Comparison of ENCODE assay signal across 23 mouse cellular contexts in the genomic region with DNA sequence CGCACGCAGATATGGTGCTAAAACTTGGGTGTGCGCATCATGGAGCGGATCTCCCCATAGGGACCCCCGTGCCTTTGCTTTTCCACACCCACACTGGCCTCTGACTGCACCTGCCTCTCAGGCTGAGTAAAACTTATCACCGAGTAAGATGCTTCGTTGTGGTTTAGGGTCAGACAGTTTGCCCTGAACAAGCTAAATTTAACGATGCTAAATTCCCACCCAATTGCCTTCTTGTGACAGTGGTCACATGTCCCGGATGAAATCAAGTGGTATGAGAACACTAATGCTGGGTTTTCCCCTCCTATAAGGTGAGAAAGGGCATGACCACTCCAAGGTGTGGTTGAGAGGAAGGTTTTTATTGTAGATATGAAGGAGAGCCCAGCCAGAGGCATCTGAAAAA. TPM values are rescaled to one million over a fixed set of nuclear protein-coding genes. Genes with fewer than 3 reads are reported as not detected.
DNase-seq lines count a peak whose midpoint lies in the region; ATAC-seq and TF ChIP-seq lines count a peak whose summit lies in the region.
"Had no signal": no experiment of that assay in that cellular context is flagged by ENCODE, and none has a peak within 500 bp of the region (broad histone marks: within the 10 kb centered on the region; RNA-seq: fewer than 3 reads in every experiment).

No protein-coding gene starts in this region.

- H3K4me3 ChIP-seq in spleen, adult 2 months (ENCODE audit: extremely low read depth, insufficient read depth, insufficient read length), result no peak overlapping the region
- H3K4me3 ChIP-seq: forebrain, embryonic 10.5 days; forebrain, embryonic 15.5 days; heart, adult 2 months; heart, embryonic 12.5 days; hindbrain, embryonic 10.5 days; hindbrain, embryonic 15.5 days had no signal

- H3K27ac ChIP-seq in spleen, adult 2 months (ENCODE audit: insufficient read depth, low read length), result peak overlapping the region; percentile 56; the same call in 1 of the 2 replicates
- H3K27ac ChIP-seq: forebrain, embryonic 10.5 days; forebrain, embryonic 15.5 days; heart, adult 2 months; hindbrain, embryonic 10.5 days; hindbrain, embryonic 15.5 days had no signal

- peaks cover 11% of the 10 kb centered on the region; the same call in 1 of the 2 replicates for H3K4me1 ChIP-seq in spleen, adult 2 months (ENCODE audit: control insufficient read depth, insufficient read depth, insufficient read length)

- peak; percentile 35 for ATAC-seq in CD4-positive, CD25-positive, alpha-beta regulatory T cell, adult 4 months
- ATAC-seq in erythroid progenitor cell, adult 5-6 weeks (replicated peaks; ENCODE audit: low FRiP score, poor library complexity, severe bottlenecking), result no peak
- ATAC-seq in megakaryocyte progenitor cell, adult 5-6 weeks (replicated peaks; ENCODE audit: poor library complexity), result no peak
- ATAC-seq: forebrain, embryonic 15.5 days had no signal

- no peak for DNase-seq in spleen, adult 2 months (ENCODE audit: low read depth in 1 of 2, low spot score in 2 of 2)
- no peak for DNase-seq in spleen, postnatal 4 days (ENCODE audit: low spot score in 2 of 2)
- DNase-seq in induced T-regulatory cell, adult 2 months (ENCODE audit: low read depth), result peak; percentile 90
- DNase-seq in splenic B cell, adult 2 months (ENCODE audit: low read depth, low spot score), result peak; percentile 37
- no peak for DNase-seq in gastrocnemius, postnatal 10 days
- DNase-seq: adrenal gland, postnatal 10 days; cerebellum, adult 11-12 months; cerebellum, adult 9-10 months; cerebellum, postnatal 25 days; heart, adult 2 months; kidney, adult 11 months had no signal

- no peaks in the 10 kb centered on the region for H3K36me3 ChIP-seq in spleen, adult 2 months (ENCODE audit: control insufficient read depth, insufficient read depth, low read length)
- H3K36me3 ChIP-seq in splenic B cell, adult 2 months (ENCODE audit: control insufficient read depth, insufficient read depth, low read length, poor library complexity, severe bottlenecking), result no peaks in the 10 kb centered on the region
- H3K36me3 ChIP-seq: forebrain, embryonic 10.5 days; forebrain, embryonic 15.5 days; heart, embryonic 12.5 days; hindbrain, embryonic 10.5 days; hindbrain, embryonic 15.5 days had no signal

- TF ChIP-seq CTCF in spleen, adult 2 months (IDR thresholded peaks at IDR 0.05; ENCODE audit: extremely low read depth, insufficient read depth, insufficient read length, insufficient replicate concordance), result no peak

- TF ChIP-seq POLR2A in spleen, adult 2 months (IDR thresholded peaks at IDR 0.05; ENCODE audit: low read depth, low read length), result no peak

- no peaks in the 10 kb centered on the region for H3K27me3 ChIP-seq in spleen, adult 2 months (ENCODE audit: control insufficient read depth, insufficient read depth, low read length)
- H3K27me3 ChIP-seq in splenic B cell, adult 2 months (ENCODE audit: control insufficient read depth, insufficient read depth, low read length, poor library complexity, severe bottlenecking), result 0 out of 2 replicates have a peak, but pooled peaks cover 2% of the 10 kb centered on the region
- H3K27me3 ChIP-seq: forebrain, embryonic 15.5 days; hindbrain, embryonic 15.5 days had no signal

- 65% methylated on average over 9 of the region's 9 CpGs for WGBS in spleen, adult 2 months

RNA-seq across cellular contexts. Expression of a gene that starts 11.1 kb away (rescaled TPM):
- 1.1 and 1.2 TPM in 2 replicates for polyA plus RNA-seq in spleen, adult 2 months (2012; rRNA removed)
- 100 to 1,000 TPM; 111 to 138 TPM for polyA plus RNA-seq in CD4-positive, CD25-positive, alpha-beta regulatory T cell, adult 4 months (2017; shearing (Covaris generic))
- 0.72 TPM in 1 of 2 replicates, not detected in the other for total RNA-seq in erythroid progenitor cell, adult 5-6 weeks (2015; ENCODE audit: low replicate concordance)
- not detected in 2 replicates for total RNA-seq in erythroid progenitor cell, adult 5-6 weeks (2017; ENCODE audit: low replicate concordance)
- total RNA-seq in gastrocnemius, postnatal 10 days (2021), result not detected
- total RNA-seq in megakaryocyte progenitor cell, adult 5-6 weeks (2015), result 0.12 TPM in 1 of 2 replicates, not detected in the other
- not detected in 2 replicates for total RNA-seq in megakaryocyte progenitor cell, adult 5-6 weeks (2017)
- total RNA-seq: gastrocnemius, postnatal 4 days; heart, adult 2 months; heart, postnatal 25 days had no signal
- polyA plus RNA-seq: forebrain, embryonic 10.5 days; heart, embryonic 12.5 days; heart, embryonic 16.5 days; intestine, embryonic 14.5 days had no signal

RNA-seq across cellular contexts. Expression of a gene that starts 14.7 kb away (rescaled TPM):
- polyA plus RNA-seq in spleen, adult 2 months (2012; rRNA removed), result 41.5 and 44.9 TPM in 2 replicates
- polyA plus RNA-seq in CD4-positive, CD25-positive, alpha-beta regulatory T cell, adult 4 months (2017; shearing (Covaris generic)), result 100 to 1,000 TPM; 255 to 333 TPM
- total RNA-seq in erythroid progenitor cell, adult 5-6 weeks (2015; ENCODE audit: low replicate concordance), result 48.2 and 50.8 TPM in 2 replicates
- total RNA-seq in erythroid progenitor cell, adult 5-6 weeks (2017; ENCODE audit: low replicate concordance), result 74.6 and 75.7 TPM in 2 replicates
- 10 to 100 TPM; 32.1 to 35.6 TPM for total RNA-seq in gastrocnemius, postnatal 10 days (2021)
- total RNA-seq in megakaryocyte progenitor cell, adult 5-6 weeks (2015), result 195 and 214 TPM in 2 replicates
- 441 and 452 TPM in 2 replicates for total RNA-seq in megakaryocyte progenitor cell, adult 5-6 weeks (2017)

RNA-seq across cellular contexts. Expression of a gene that starts 46.6 kb away (rescaled TPM):
- polyA plus RNA-seq in spleen, adult 2 months (2012; rRNA removed), result 23.0 and 38.3 TPM in 2 replicates
- 1 to 10 TPM; 5.6 to 7.1 TPM for polyA plus RNA-seq in CD4-positive, CD25-positive, alpha-beta regulatory T cell, adult 4 months (2017; shearing (Covaris generic))
- 2.2 and 8.0 TPM in 2 replicates for total RNA-seq in erythroid progenitor cell, adult 5-6 weeks (2015; ENCODE audit: low replicate concordance)
- 1.0 and 1.4 TPM in 2 replicates for total RNA-seq in erythroid progenitor cell, adult 5-6 weeks (2017; ENCODE audit: low replicate concordance)
- 10 to 100 TPM; 13.1 to 13.8 TPM for total RNA-seq in gastrocnemius, postnatal 10 days (2021)
- total RNA-seq in megakaryocyte progenitor cell, adult 5-6 weeks (2015), result 7.6 and 9.4 TPM in 2 replicates
- 4.1 and 9.6 TPM in 2 replicates for total RNA-seq in megakaryocyte progenitor cell, adult 5-6 weeks (2017)

Comparison
In these comparisons a context has a peak if more than half of its experiments do, and no peak if none do; other contexts are left out.
1. DNase-seq: peak in induced T-regulatory cell, adult 2 months (single experiment) and splenic B cell, adult 2 months (single experiment); none in spleen, adult 2 months (0 of 2), spleen, postnatal 4 days (0 of 2) and gastrocnemius, postnatal 10 days (single experiment).